Mouse (Mus musculus): ENCODE data around the gene Sema3a. TPM values are rescaled to one million over a fixed set of nuclear protein-coding genes. Genes with fewer than 3 reads are reported as not detected.

Gene Sema3a
- 1 to 10 TPM; 1.6 to 2.8 TPM for total RNA-seq (2021)
- long read RNA-seq, experiment 1 = 0 reads
- long read RNA-seq, experiment 2, partial matches to known transcripts = 0 of 2 reads
- long read RNA-seq, experiment 2, other reads (novel, unspliced or antisense) = 1 of 2 reads

GRCm38 (mm10) chr5:13125241-13125692 lies at the start of gene Sema3a:
Sema3a (plus strand) TSS chr5:13125414.
- no peak for DNase-seq

GRCm38 (mm10) chr5:13084777-13085439 lies 40.3 kb upstream of the Sema3a start:
- DNase-seq = no peak

DNA sequence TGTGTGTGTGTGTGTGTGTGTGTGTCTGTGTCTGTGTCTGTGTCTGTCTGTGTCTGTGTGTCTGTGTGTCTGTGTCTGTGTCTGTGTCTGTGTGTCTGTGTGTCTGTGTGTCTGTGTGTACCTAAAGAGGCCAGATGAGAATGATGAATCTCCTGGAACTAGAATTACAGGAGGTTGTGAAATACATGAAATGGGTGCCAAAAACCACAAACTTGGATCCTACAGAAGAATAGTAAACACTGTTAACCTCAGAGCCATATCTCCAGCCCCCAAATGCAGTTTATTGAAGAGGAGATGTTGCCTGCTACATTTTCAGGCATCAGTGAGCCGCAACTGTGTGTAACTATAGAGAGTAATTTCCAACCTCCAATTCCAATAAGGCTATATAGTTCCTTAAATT lies 34.8 kb upstream of the Sema3a start:
- DNase-seq = no peak

- no peak for DNase-seq
Measured at GRCm38 (mm10) chr5:13109522-13109921, 15.7 kb upstream of the Sema3a start.

- DNase-seq = no peak
Measured at GRCm38 (mm10) chr5:13117236-13117635, 8.0 kb upstream of the Sema3a start.

DNA sequence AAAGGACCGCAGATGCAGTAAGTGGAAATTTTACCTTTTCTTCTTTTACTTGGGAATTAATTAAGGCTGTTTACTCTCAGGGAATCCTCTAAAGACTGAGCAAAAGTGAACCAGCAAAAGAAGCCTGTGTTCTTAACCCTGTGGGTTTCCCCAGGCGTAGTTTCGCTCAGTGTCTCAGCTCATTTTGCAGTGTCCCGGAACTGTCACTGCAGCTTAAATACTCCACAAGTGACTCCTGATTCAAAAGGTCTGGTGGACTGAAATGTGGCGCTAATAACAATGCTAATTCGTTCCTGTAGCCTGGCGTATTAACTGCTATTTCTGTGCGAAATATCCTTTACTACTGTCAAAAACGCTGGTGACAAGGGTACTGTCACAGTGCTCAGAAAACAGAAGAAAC lies 543 bp downstream of the Sema3a start:
- DNase-seq = no peak

GRCm38 (mm10) chr5:13126196-13126595 lies 982 bp downstream of the Sema3a start:
- DNase-seq = no peak

DNA sequence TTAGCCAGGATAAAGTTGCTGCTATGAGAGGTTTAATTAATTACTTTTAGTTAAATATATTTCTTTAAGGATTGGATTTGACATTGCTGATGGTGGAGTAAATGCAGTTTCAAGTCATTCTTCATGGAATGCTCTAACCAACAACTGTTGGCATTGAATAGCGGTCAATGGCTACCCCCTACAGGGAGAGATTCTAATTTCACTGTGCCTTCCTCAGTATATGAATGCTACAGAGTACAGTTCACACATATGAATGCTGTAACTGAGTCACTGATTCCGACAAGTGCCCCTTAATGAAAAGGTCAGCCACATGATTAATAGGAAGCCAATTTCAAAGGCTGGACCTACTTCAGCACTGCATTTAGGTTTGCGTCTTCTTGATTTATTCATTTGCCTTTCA lies 1.9 kb downstream of the Sema3a start:
- no peak for DNase-seq

DNA sequence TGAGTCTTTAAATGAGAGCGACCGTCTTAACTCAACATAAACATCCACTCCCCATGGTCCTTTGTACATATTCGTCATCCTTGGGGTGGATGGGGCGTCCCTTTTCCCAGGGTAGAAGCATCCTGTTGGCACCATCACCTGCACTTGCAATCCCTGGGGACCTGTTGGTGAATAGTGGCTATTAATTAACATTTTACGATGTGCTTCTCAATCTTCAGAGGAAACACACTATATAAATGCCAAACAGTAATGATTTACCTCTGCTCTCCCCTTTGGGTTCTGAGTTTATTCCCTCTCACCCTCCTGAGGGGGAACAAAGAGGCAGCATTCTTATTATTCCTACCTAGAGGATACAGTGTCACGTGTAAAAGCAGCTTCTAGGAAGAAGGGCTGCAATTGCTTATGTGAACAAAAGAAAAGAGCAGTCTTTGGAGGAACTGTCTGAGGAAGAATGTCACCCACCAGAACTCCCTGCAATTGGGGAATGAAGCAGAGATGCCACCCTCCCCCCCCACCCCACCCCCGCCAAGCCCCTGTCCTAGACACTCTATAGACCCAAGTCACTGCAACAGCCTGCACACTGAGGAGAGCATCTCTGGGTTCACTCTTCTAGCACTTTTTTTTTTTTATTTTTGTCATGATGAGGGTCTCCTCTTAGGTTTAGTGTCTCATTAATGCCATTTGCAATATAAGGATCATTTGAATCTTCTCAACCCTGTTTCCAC lies 19.7 kb downstream of the Sema3a start:
- DNase-seq = no peak

GRCm38 (mm10) chr5:13149909-13150308 lies 24.7 kb downstream of the Sema3a start:
- no peak for DNase-seq

- peak; percentile 6 for DNase-seq
Measured at GRCm38 (mm10) chr5:13151002-13151401, 25.8 kb downstream of the Sema3a start.

GRCm38 (mm10) chr5:13157761-13158612 lies 32.8 kb downstream of the Sema3a start:
- no peak for DNase-seq

GRCm38 (mm10) chr5:13182186-13182585 lies 57.0 kb downstream of the Sema3a start:
- DNase-seq = no peak

DNA sequence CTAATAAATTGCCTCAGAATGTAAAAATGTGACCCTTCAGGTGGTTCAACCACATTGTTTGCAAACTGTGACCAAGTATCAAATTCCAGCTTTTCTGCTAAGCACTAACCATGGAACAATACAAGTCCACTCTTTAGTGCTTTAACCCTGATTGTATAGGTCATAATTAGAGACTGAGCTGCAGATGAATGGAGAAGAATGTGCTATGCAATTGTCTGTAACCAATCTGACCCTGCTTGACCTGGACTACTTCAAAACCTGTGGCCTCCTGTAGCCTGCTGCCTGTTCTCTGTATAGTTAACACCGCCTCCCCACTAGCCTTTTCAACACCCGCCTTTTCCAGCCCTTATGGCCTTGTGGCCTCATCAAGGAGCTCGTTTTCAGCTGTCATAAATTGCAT lies 72.7 kb downstream of the Sema3a start:
- no peak for DNase-seq

GRCm38 (mm10) chr5:13199709-13200108 lies 74.5 kb downstream of the Sema3a start:
- no peak for DNase-seq

- no peak for DNase-seq
Measured at GRCm38 (mm10) chr5:13255353-13255752, 130.1 kb downstream of the Sema3a start.

DNA sequence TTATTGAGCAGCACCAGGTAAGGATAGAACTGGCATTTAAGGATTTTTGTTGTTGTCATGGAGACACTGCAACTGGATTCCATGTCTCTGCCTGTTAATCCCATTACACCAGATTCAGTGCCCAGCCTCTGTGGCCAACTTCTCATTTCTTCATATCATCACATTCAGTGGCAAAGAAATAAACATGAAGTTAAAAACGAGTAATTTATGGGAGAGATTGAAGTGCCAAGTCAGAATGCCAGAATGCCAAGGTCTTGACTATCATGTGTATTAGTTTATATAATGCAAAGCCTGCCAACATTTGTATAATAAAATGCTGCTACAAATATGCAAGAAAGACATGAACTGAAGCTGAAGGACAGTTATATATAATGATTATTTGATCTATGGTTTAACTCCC lies 131.1 kb downstream of the Sema3a start:
- DNase-seq = no peak

DNA sequence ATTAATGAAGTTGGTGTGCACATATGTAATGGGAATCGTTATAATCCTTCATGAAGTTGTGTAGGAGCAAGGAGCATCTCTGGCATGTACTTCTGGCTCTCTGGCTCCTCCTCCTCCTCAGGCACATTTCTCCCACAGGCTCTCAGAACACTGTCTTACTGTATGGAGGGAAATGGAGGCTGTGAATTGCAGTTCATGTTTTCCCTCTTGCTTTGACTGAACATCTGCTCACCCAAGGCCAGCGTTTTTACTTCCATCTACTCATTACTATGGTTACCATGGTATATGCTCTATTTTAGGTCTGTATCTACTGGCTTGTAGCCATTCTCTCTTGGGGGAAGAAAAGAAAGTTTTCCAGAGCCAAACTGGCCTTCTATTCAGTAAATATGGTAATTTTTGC lies 137.9 kb downstream of the Sema3a start:
- DNase-seq = no peak

DNA sequence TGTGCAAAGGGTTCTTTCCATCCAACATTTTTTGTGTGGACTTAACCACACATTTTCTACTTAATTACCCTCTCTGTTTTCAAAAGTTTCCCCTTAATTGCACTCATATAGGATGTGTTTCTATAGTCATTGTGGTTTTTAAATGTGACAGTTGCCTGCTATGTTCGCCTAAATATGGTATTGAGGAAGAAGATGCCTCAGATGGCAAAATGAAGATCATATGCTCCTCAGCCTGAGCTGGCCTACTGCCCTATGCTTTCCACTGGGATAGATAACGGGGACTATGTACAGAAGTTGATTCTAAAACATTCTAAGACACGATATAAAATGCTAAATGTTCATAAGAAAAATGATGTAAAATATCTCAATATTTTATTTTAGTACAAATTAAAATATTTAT lies 138.3 kb downstream of the Sema3a start:
- DNase-seq = no peak

- DNase-seq = no peak
Measured at GRCm38 (mm10) chr5:13312667-13313066, 187.5 kb downstream of the Sema3a start.

GRCm38 (mm10) chr5:13313977-13314376 lies 188.8 kb downstream of the Sema3a start:
- no peak for DNase-seq

GRCm38 (mm10) chr5:13318728-13319429 lies 193.7 kb downstream of the Sema3a start:
- DNase-seq = no peak

Data from adrenal gland, postnatal 10 days (tissue).